Mouse (Mus musculus): ENCODE results near the gene Mcf2l. TPM values are rescaled to one million over a fixed set of nuclear protein-coding genes. Genes with fewer than 3 reads are reported as not detected.

Mcf2l gene
- polyA plus RNA-seq, 1 experiment, result 2.2 TPM

DNA sequence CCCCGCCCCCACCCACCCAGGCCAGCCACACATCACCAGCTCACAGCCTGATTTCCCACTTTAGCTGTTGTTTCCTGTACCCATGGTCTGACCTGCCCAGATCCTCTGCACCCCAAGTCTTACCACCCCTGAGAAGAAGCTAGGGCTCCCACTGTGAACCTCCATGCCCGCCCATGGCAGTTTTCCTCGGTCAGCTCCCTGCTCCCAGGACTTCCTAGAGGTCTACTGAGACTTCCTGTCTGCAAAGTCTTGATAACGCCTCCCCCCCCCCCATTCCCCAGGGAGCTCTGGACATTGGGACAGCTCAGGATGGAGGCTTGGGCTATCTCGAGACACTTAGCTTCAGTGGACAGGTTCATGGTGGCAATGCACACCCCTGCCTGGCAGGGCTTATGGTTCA, 31.5 kb downstream of the Mcf2l start:
- H3K4me1 ChIP-seq (ENCODE audit: control insufficient read depth, insufficient read depth, low read length), result no peaks in the 10 kb centered on the region
- no peak overlapping the region for H3K4me3 ChIP-seq (ENCODE audit: insufficient read depth, low read length)
- TF ChIP-seq POLR2A (IDR thresholded peaks at IDR 0.05; ENCODE audit: borderline replicate concordance, low read depth, low read length) (no peak), CTCF (IDR thresholded peaks at IDR 0.05; ENCODE audit: low read depth, low read length) (no peak)
- no peak overlapping the region for H3K27ac ChIP-seq (ENCODE audit: insufficient read depth, low read depth, low read length)

DNA sequence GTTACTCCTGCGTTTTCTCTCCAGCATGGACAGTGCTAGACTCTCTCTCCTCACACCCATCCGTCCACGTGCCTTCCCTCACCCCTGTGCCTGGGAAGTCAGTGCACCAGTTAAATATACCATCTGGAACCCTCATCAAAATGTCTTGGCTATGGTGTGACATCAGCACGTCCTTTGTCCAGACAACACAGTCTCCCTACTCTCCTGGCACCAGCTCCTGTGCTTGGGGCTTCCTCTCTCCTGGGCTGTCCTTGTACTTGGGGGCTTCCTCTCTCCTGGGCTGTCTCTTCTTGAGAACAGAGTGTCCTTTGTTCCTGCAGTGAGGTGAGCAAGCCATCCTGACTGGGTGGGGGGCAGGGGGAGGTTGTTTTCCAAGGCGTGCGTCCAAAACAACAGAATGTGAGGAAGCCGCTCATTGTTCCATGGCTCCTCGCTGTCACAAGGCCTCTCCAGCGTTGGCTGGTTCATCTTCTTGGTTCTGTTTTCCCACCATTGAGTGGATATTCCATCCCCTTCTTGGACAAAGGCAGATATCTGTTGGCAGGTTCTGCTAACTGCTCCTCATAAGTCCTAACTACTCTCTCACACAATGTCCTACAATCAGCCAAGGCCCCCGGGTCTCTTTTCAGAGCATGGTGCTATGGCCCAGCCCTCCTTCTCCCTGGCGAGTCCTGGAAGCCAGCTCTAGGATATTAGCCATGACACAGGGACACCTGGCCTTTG, 32.2 kb downstream of the Mcf2l start:
- no peaks in the 10 kb centered on the region for H3K4me1 ChIP-seq (ENCODE audit: control insufficient read depth, insufficient read depth, low read length)
- no peak for TF ChIP-seq CTCF (IDR thresholded peaks at IDR 0.05; ENCODE audit: low read depth, low read length)
- no peak for TF ChIP-seq POLR2A (IDR thresholded peaks at IDR 0.05; ENCODE audit: borderline replicate concordance, low read depth, low read length)
- H3K4me3 ChIP-seq (ENCODE audit: insufficient read depth, low read length), result no peak overlapping the region
- H3K27ac ChIP-seq (ENCODE audit: insufficient read depth, low read depth, low read length), result no peak overlapping the region

DNA sequence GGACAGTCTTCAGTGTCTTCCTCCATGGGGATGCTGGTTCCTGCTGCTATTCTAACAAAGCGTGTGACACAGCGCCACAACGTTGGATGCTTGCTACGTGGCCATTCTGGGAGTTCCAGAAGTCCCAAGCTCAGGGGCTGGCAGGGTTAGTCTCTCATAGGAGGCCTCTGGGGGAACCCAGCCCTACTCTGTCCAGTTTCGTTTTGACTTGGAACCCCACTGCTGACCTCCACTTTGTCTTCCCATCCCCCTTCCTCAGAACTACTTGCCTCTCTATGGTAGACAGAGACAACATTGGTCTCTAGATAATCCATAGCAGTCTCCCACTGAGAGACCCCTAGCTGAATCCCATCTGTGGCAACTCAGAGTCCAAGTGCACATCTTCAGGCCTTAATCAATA, 33.0 kb downstream of the Mcf2l start:
- Histone ChIP-seq H3K27ac (ENCODE audit: insufficient read depth, low read depth, low read length) (no peak overlapping the region), H3K4me3 (ENCODE audit: insufficient read depth, low read length) (no peak overlapping the region), H3K4me1 (ENCODE audit: control insufficient read depth, insufficient read depth, low read length) (no peaks in the 10 kb centered on the region)
- TF ChIP-seq CTCF (IDR thresholded peaks at IDR 0.05; ENCODE audit: low read depth, low read length), result no peak
- TF ChIP-seq POLR2A (IDR thresholded peaks at IDR 0.05; ENCODE audit: borderline replicate concordance, low read depth, low read length), result no peak

DNA sequence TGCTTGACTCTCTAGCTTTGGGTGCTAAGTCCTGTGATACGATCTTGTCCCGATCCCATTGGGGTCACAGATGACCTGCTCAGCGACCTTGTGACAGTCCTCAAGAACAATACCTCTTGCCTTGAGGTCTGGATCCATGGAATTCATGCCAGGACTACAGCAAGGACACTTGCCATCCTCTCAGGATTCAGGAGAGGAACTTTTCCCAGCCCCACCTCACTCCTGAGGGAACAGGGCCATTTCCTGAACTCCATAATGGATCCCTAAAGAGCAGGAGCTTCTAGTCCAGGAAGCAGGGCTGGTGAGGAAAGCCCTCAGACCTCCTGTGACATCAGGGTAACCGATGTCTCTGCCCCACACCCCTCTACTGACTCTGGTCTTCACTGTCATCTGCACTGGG, 34.1 kb downstream of the Mcf2l start:
- TF ChIP-seq POLR2A (IDR thresholded peaks at IDR 0.05; ENCODE audit: borderline replicate concordance, low read depth, low read length) (no peak), CTCF (IDR thresholded peaks at IDR 0.05; ENCODE audit: low read depth, low read length) (no peak)
- H3K27ac ChIP-seq (ENCODE audit: insufficient read depth, low read depth, low read length), result no peak overlapping the region
- no peak overlapping the region for H3K4me3 ChIP-seq (ENCODE audit: insufficient read depth, low read length)
- H3K4me1 ChIP-seq (ENCODE audit: control insufficient read depth, insufficient read depth, low read length), result no peaks in the 10 kb centered on the region

DNA sequence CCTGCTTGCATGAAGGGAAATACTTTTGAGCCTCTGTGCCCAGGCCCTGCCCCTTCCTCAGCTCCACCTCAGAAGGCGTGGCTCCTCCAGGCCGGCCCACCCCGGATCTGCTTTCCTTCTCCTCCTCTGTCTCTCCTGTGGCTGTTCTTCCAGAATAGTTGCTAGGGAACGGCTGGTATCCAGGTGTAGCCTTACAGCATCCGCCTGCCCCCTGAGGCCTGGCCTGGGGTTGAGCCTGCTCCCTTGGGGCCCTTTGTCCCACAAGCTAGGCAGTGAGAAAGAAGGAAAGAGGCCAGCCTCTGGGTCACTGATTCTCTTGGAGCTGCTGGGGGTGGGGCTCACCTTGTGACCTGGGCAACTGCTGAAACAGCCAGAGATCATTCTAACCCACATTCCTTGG, 38.4 kb downstream of the Mcf2l start:
- Histone ChIP-seq H3K4me1 (ENCODE audit: control insufficient read depth, insufficient read depth, low read length) (no peaks in the 10 kb centered on the region), H3K4me3 (ENCODE audit: insufficient read depth, low read length) (no peak overlapping the region), H3K27ac (ENCODE audit: insufficient read depth, low read depth, low read length) (no peak overlapping the region)
- TF ChIP-seq POLR2A (IDR thresholded peaks at IDR 0.05; ENCODE audit: borderline replicate concordance, low read depth, low read length) (no peak), CTCF (IDR thresholded peaks at IDR 0.05; ENCODE audit: low read depth, low read length) (no peak)

DNA sequence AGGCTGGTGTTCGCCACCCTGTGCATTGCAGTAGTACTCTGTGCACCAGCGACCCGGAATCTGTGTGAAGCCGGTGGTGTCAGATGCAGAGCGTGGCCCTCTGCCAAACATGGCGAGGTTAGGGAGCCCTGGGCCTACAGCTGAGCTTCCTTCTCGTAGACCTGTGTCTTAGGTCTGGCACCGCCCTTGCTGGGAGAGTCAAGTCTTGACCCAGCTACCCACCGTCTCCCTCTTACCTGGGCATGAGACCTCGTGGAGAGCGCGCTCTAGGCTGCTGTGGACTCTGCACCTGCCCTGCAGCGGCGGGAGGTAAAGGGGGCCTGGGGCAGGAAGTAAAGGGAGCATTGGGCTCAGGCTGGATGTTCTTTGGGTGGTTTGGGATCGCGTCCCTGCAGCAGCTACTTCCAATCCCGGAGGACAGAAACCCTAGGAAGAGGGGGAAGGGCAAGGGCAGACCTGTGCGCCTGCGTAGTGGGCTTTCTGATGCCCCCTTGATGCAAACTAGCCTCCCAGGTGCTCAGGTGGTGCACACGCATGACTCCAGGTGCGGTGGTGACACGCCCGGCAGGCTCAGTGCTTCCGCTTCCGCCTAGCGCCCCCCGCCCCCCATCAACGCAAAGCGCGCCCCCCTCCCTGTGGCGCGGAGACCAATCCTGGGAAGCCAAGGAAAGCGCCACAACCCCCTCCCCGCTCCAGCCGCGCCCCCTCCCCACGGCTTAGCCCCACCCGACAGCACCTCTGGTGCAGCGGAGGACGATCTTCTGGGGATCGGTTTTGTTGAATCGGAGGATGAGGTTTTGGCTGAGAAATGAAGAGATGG, 41.8 kb downstream of the Mcf2l start:
- no peaks in the 10 kb centered on the region for H3K4me1 ChIP-seq (ENCODE audit: control insufficient read depth, insufficient read depth, low read length)
- H3K4me3 ChIP-seq (ENCODE audit: insufficient read depth, low read length), result no peak overlapping the region
- no peak overlapping the region for H3K27ac ChIP-seq (ENCODE audit: insufficient read depth, low read depth, low read length)
- TF ChIP-seq CTCF (IDR thresholded peaks at IDR 0.05; ENCODE audit: low read depth, low read length) (no peak), POLR2A (IDR thresholded peaks at IDR 0.05; ENCODE audit: borderline replicate concordance, low read depth, low read length) (no peak)

DNA sequence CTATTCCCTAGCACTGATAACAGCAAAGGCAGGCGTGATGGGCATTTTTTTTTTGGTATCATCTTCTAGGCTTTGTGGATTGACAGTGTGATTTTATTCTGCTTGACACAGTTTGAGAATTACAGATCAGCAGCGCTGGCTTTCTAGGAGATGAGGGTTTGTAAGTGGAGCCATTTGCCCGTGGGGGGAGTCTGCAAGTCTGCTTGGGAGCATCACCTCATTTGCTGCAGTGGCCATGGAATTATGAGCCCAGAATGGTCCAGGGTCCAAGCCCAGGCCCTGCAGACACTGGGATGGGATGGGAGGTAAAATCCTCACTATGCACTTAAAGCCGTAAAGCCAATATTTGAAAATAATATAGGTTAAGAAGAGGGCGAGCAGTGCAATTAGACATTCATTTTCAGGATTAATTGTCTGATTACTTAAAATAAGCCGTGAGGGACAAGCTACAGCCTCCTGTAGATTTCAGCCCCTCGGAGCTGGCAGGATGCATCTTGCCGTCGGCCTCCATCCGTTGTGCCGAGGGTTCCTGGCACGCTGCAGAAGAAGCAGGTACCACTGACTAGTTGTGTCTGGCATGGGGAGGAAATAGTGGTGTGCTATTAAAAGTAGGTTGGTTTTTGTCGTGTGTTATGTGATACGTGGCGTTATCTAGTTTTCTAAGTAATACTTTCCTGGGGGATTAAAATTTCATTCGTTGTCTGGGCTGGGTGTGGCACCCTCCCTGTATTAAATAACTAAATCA, 42.7 kb downstream of the Mcf2l start:
- Histone ChIP-seq H3K27ac (ENCODE audit: insufficient read depth, low read depth, low read length) (no peak overlapping the region), H3K4me3 (ENCODE audit: insufficient read depth, low read length) (no peak overlapping the region), H3K4me1 (ENCODE audit: control insufficient read depth, insufficient read depth, low read length) (no peaks in the 10 kb centered on the region)
- no peak for TF ChIP-seq CTCF (IDR thresholded peaks at IDR 0.05; ENCODE audit: low read depth, low read length)
- no peak for TF ChIP-seq POLR2A (IDR thresholded peaks at IDR 0.05; ENCODE audit: borderline replicate concordance, low read depth, low read length)

DNA sequence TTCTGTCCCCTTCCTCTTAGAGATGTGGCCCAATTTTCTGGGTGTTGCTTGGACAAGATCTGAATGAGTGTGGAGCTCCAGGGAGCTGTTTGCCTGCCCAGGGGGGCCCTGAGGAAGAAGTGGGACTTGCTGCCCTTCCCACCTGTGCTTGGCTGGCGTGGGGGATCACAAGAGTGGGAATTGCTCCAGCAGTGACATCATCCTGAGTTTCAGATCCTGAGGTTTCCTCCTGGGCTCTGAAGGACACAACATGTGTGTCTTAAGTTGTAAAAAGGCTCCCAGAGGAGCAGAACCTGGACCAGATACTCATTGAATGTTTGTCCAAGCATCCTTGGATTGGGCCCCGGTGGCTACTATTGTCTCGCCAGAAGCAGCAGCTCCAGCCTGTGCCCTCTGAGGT, 43.4 kb downstream of the Mcf2l start:
- H3K4me1 ChIP-seq (ENCODE audit: control insufficient read depth, insufficient read depth, low read length), result no peaks in the 10 kb centered on the region

DNA sequence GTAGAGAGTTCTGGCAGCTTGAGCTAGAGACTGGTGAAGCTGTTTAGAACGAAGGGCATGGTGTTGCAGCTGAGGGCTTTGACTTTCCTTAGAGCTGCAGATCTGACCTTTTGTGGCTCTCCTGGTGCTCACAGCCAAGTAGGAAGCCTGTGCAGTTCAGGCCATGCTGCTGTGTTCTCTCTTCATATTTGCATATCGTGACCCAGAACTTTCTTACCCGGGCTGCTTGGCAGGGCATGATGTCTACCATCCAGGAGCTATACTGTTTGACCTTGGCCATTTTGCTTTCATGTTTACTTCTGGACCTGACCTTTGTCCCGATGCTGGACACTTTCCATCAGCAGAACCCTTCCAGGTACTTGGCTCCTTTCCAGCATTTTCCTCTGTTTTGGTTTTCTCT, 44.2 kb downstream of the Mcf2l start:
- H3K27ac ChIP-seq (ENCODE audit: insufficient read depth, low read depth, low read length), result no peak overlapping the region
- no peak for TF ChIP-seq CTCF (IDR thresholded peaks at IDR 0.05; ENCODE audit: low read depth, low read length)
- TF ChIP-seq POLR2A (IDR thresholded peaks at IDR 0.05; ENCODE audit: borderline replicate concordance, low read depth, low read length), result no peak
- H3K4me3 ChIP-seq (ENCODE audit: insufficient read depth, low read length), result no peak overlapping the region
- H3K4me1 ChIP-seq (ENCODE audit: control insufficient read depth, insufficient read depth, low read length), result no peaks in the 10 kb centered on the region

More for the DNA sequence above, 43.4 kb downstream of the Mcf2l start:
- no peak overlapping the region for H3K27ac ChIP-seq (ENCODE audit: insufficient read depth, low read depth, low read length)
- TF ChIP-seq POLR2A (IDR thresholded peaks at IDR 0.05; ENCODE audit: borderline replicate concordance, low read depth, low read length), result no peak
- TF ChIP-seq CTCF (IDR thresholded peaks at IDR 0.05; ENCODE audit: low read depth, low read length), result no peak
- no peak overlapping the region for H3K4me3 ChIP-seq (ENCODE audit: insufficient read depth, low read length)
